Mouse (Mus musculus): Measurements from ENCODE around the gene Akap7.

The Akap7 gene

GRCm38 (mm10) chr10:25299031-25299529 lies 8.6 kb downstream of the Akap7 start:
- in situ Hi-C loops (cut with MboI; ENCODE audit: unreplicated experiment in 2 of 2) = loop anchor here in 1 of 2 experiments (10.0 kb wide), 1 partner anchor 56 kb away; the partner anchor contains the start of gene Epb41l2

GRCm38 (mm10) chr10:25298264-25298671 lies 9.4 kb downstream of the Akap7 start:
- in situ Hi-C loops (cut with MboI; ENCODE audit: unreplicated experiment in 2 of 2) = loop anchor here in 1 of 2 experiments (10.0 kb wide), 1 partner anchor 57 kb away; the partner anchor contains the start of gene Epb41l2

GRCm38 (mm10) chr10:25297666-25298263 lies 9.9 kb downstream of the Akap7 start:
- in situ Hi-C loops (cut with MboI; ENCODE audit: unreplicated experiment in 2 of 2) = loop anchor here in 1 of 2 experiments (10.0 kb wide), 1 partner anchor 57 kb away; the partner anchor contains the start of gene Epb41l2

GRCm38 (mm10) chr10:25296657-25297369 lies 10.9 kb downstream of the Akap7 start:
- in situ Hi-C loops (cut with MboI; ENCODE audit: unreplicated experiment in 2 of 2) = loop anchor here in 1 of 2 experiments (10.0 kb wide), 1 partner anchor 58 kb away; the partner anchor contains the start of gene Epb41l2

- in situ Hi-C loops (cut with MboI; ENCODE audit: unreplicated experiment in 2 of 2) = loop anchor here in 1 of 2 experiments (10.0 kb wide), 1 partner anchor 59 kb away; the partner anchor contains the start of gene Epb41l2
These were observed 11.4 kb downstream of the Akap7 start for GRCm38 (mm10) chr10:25296286-25296656.

GRCm38 (mm10) chr10:25295836-25296235 lies 11.8 kb downstream of the Akap7 start:
- in situ Hi-C loops (cut with MboI; ENCODE audit: unreplicated experiment in 2 of 2) = loop anchor here in 1 of 2 experiments (10.0 kb wide), 1 partner anchor 59 kb away; the partner anchor contains the start of gene Epb41l2

- in situ Hi-C loops (cut with MboI; ENCODE audit: unreplicated experiment in 2 of 2) = loop anchor here in 1 of 2 experiments (10.0 kb wide), 1 partner anchor 60 kb away; the partner anchor contains the start of gene Epb41l2
These were observed 12.7 kb downstream of the Akap7 start for GRCm38 (mm10) chr10:25294999-25295398.

- in situ Hi-C loops (cut with MboI; ENCODE audit: unreplicated experiment in 2 of 2) = loop anchor here in 1 of 2 experiments (10.0 kb wide), 1 partner anchor 61 kb away; the partner anchor contains the start of gene Epb41l2
These were observed 13.9 kb downstream of the Akap7 start for GRCm38 (mm10) chr10:25293796-25294195.

GRCm38 (mm10) chr10:25291053-25291452 lies 16.6 kb downstream of the Akap7 start:
- in situ Hi-C loops (cut with MboI; ENCODE audit: unreplicated experiment in 2 of 2) = loop anchor here in 1 of 2 experiments (10.0 kb wide), 1 partner anchor 64 kb away; the partner anchor contains the start of gene Epb41l2

- in situ Hi-C loops (cut with MboI; ENCODE audit: unreplicated experiment in 2 of 2) = no loop called here
These were observed 22.4 kb downstream of the Akap7 start for GRCm38 (mm10) chr10:25285100-25285811.

GRCm38 (mm10) chr10:25284427-25285099 lies 23.1 kb downstream of the Akap7 start:
- in situ Hi-C loops (cut with MboI; ENCODE audit: unreplicated experiment in 2 of 2) = no loop called here

GRCm38 (mm10) chr10:25283397-25283796 lies 24.3 kb downstream of the Akap7 start:
- in situ Hi-C loops (cut with MboI; ENCODE audit: unreplicated experiment in 2 of 2) = no loop called here

- in situ Hi-C loops (cut with MboI; ENCODE audit: unreplicated experiment in 2 of 2) = no loop called here
These were observed 27.5 kb downstream of the Akap7 start for GRCm38 (mm10) chr10:25280141-25280540.

- in situ Hi-C loops (cut with MboI; ENCODE audit: unreplicated experiment in 2 of 2) = no loop called here
These were observed 28.3 kb downstream of the Akap7 start for GRCm38 (mm10) chr10:25279406-25279805.

GRCm38 (mm10) chr10:25275492-25275891 lies 32.2 kb downstream of the Akap7 start:
- in situ Hi-C loops (cut with MboI; ENCODE audit: unreplicated experiment in 2 of 2) = no loop called here

GRCm38 (mm10) chr10:25274621-25275330 lies 32.9 kb downstream of the Akap7 start:
- in situ Hi-C loops (cut with MboI; ENCODE audit: unreplicated experiment in 2 of 2) = loop anchor here (5.0 to 25.0 kb wide), 4 partner anchors 143 to 1713 kb away; no protein-coding TSS in a partner anchor

- in situ Hi-C loops (cut with MboI; ENCODE audit: unreplicated experiment in 2 of 2) = loop anchor here (5.0 to 25.0 kb wide), 4 partner anchors 144 to 1714 kb away; no protein-coding TSS in a partner anchor
These were observed 33.9 kb downstream of the Akap7 start for GRCm38 (mm10) chr10:25273731-25274130.

GRCm38 (mm10) chr10:25271756-25272155 lies 35.9 kb downstream of the Akap7 start:
- in situ Hi-C loops (cut with MboI; ENCODE audit: unreplicated experiment in 2 of 2) = loop anchor here (5.0 to 25.0 kb wide), 4 partner anchors 146 to 1716 kb away; no protein-coding TSS in a partner anchor

- in situ Hi-C loops (cut with MboI; ENCODE audit: unreplicated experiment in 2 of 2) = loop anchor here (5.0 to 25.0 kb wide), 4 partner anchors 146 to 1716 kb away; no protein-coding TSS in a partner anchor
These were observed 36.5 kb downstream of the Akap7 start for GRCm38 (mm10) chr10:25271207-25271606.

Measured in v-Abl transformed pro-B cells (cell line).